Mouse (Mus musculus) liver, postnatal 0 days (tissue): ENCODE data around the gene Ndufa3.

Source experiments
- CTCF ChIP-seq: sonication (generic); IDR thresholded peaks from 2 replicates; pipeline ENCODE4 v1.5.1; 2016; ENCODE audit warnings: antibody characterized with exemption, low read depth
- EP300 ChIP-seq: IDR thresholded peaks from 2 replicates; pipeline ENCODE4 v1.6.1; 2016; ENCODE audit warnings: antibody characterized with exemption, low read depth, mild to moderate bottlenecking

- TF ChIP-seq CTCF, result no peak
- no peak for TF ChIP-seq EP300
Observed at GRCm38 (mm10) chr7:3587292-3587691, 29.9 kb upstream of the Ndufa3 start.
